Mouse (Mus musculus): Measurements from ENCODE around the gene Rnase1. TPM values are rescaled to one million over a fixed set of nuclear protein-coding genes. Genes with fewer than 3 reads are reported as not detected.

The Rnase1 gene
- polyA plus RNA-seq, 1 experiment from 2014 or later, result not detected

DNA sequence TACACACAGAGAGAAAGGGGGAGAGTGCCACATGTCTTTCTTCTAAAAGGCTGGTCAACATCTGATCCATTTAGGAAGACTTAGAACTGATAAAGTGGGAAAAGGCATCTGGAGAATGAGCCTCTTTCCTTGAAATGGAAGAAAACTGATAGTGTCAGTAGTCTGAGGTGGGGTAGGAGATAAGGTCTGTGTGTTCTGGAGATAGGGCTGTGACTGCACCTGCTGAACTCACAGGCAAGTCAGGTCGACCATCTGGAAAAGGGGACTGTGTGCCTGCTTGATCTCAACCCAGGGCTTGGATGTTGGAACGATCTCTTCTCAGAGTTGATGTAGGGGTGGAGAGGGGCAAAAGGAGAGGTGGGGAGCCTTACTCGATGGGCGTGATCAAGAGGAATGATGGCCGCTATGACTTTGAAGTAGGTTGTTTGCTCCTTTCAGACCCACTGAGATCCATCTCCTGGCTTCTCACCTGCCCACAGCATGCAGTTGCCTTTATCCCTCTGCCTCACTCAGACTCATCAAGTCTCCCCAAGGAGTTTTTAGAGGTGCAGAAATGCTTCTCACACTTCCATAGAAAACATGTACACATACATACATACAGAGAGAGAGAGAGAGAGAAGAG is 5.8 kb upstream of the Rnase1 start:
- WGBS, result 77% methylated on average over 5 of the region's 5 CpGs

GRCm38 (mm10) chr14:51150206-51150831 is 3.7 kb upstream of the Rnase1 start:
- 92% methylated on average over 3 of the region's 3 CpGs for WGBS
- Histone ChIP-seq H3K9me3 (no peaks in the 10 kb centered on the region), H3K4me3 (no peak overlapping the region)

More for the DNA sequence above, 5.8 kb upstream of the Rnase1 start:
- no peaks in the 10 kb centered on the region for H3K27me3 ChIP-seq (ENCODE audit: insufficient read depth, poor library complexity, severe bottlenecking)
- no peaks in the 10 kb centered on the region for H3K9me3 ChIP-seq
- H3K36me3 ChIP-seq, result no peaks in the 10 kb centered on the region
- no peak overlapping the region for H3K4me3 ChIP-seq
- H3K27ac ChIP-seq, result no peak overlapping the region
- H3K4me1 ChIP-seq (replicated peaks), result peaks cover 6% of the 10 kb centered on the region; the same call in 1 of the 2 replicates
- no peak for DNase-seq (ENCODE audit: low spot score)

GRCm38 (mm10) chr14:51149164-51149563 is 2.6 kb upstream of the Rnase1 start:
- no peaks in the 10 kb centered on the region for H3K9me3 ChIP-seq
- 73% methylated on average over 5 of the region's 5 CpGs for WGBS
- H3K4me3 ChIP-seq, result no peak overlapping the region
- H3K27ac ChIP-seq, result no peak overlapping the region
- peaks cover 16% of the 10 kb centered on the region for H3K4me1 ChIP-seq (replicated peaks)
- H3K27me3 ChIP-seq (ENCODE audit: insufficient read depth, poor library complexity, severe bottlenecking), result no peaks in the 10 kb centered on the region
- DNase-seq (ENCODE audit: low spot score), result no peak
- H3K36me3 ChIP-seq, result no peaks in the 10 kb centered on the region

More at GRCm38 (mm10) chr14:51150206-51150831, 3.7 kb upstream of the Rnase1 start:
- Histone ChIP-seq H3K36me3 (no peaks in the 10 kb centered on the region), H3K4me1 (replicated peaks) (peaks cover 16% of the 10 kb centered on the region), H3K27ac (no peak overlapping the region), H3K27me3 (ENCODE audit: insufficient read depth, poor library complexity, severe bottlenecking) (no peaks in the 10 kb centered on the region)
- no peak for DNase-seq (ENCODE audit: low spot score)

- WGBS, result 60% methylated on average over 3 of the region's 3 CpGs
- Histone ChIP-seq H3K27me3 (ENCODE audit: insufficient read depth, poor library complexity, severe bottlenecking) (no peaks in the 10 kb centered on the region), H3K27ac (0 out of 2 replicates have a peak overlapping the region, but pooled peaks have one; percentile 1), H3K36me3 (no peaks in the 10 kb centered on the region), H3K9me3 (no peaks in the 10 kb centered on the region), H3K4me1 (replicated peaks) (peaks cover 16% of the 10 kb centered on the region), H3K4me3 (no peak overlapping the region)
- no peak for DNase-seq (ENCODE audit: low spot score)
Measured at GRCm38 (mm10) chr14:51148006-51148405, 1.4 kb upstream of the Rnase1 start.

DNA sequence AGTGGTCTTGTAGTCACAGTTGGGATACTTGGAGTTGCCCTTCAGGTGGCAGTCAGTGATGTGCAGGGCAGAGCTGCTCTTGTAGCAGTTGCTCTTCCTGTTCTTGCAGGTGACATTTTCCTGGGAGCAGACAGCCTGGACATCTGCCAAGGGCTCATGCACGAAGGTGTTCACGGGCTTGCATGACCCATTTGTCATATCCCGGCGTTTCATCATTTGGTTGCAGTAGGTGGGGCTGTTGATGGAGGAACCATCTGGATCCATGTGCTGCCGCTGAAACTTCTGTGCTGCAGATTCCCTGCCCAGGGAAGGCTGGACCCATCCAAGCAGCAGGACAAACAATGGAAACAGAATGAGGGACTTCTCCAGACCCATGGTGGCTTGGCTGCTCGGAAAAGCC is 1.1 kb downstream of the Rnase1 start:
- Histone ChIP-seq H3K9me3 (no peaks in the 10 kb centered on the region), H3K4me3 (no peak overlapping the region), H3K27me3 (ENCODE audit: insufficient read depth, poor library complexity, severe bottlenecking) (no peaks in the 10 kb centered on the region), H3K36me3 (no peaks in the 10 kb centered on the region), H3K4me1 (replicated peaks) (peaks cover 16% of the 10 kb centered on the region), H3K27ac (no peak overlapping the region)
- no peak for DNase-seq (ENCODE audit: low spot score)
- 85% methylated on average over 6 of the region's 6 CpGs for WGBS

DNA sequence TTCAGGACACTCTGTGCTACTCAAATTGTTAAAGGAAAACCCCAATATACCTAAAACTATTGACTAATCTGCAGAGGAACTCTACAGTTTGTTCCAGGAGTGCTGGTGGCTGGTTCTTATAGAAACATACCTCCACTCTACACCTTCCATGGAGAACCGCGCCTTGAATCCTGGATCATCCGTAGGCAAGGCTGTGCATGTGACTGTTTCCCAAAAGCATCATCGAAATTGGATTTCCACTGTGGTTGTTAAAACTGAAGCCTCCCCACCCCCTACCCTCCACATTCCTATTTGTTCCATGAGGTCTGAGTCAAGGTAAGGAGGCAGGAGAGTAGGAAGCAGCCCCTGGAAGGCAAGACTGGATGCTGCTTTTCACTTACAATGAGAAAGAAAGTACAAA is 2.1 kb downstream of the Rnase1 start:
- Histone ChIP-seq H3K9me3 (no peaks in the 10 kb centered on the region), H3K4me1 (replicated peaks) (peaks cover 16% of the 10 kb centered on the region), H3K27ac (no peak overlapping the region), H3K36me3 (no peaks in the 10 kb centered on the region), H3K4me3 (no peak overlapping the region), H3K27me3 (ENCODE audit: insufficient read depth, poor library complexity, severe bottlenecking) (no peaks in the 10 kb centered on the region)
- DNase-seq (ENCODE audit: low spot score), result no peak
- WGBS, result 92% methylated on average over 4 of the region's 4 CpGs

- no peaks in the 10 kb centered on the region for H3K36me3 ChIP-seq
- no peak overlapping the region for H3K4me3 ChIP-seq
Measured at GRCm38 (mm10) chr14:51143937-51144336, 2.6 kb downstream of the Rnase1 start.

GRCm38 (mm10) chr14:51143287-51143686 is 3.3 kb downstream of the Rnase1 start:
- WGBS, result 86% methylated on average over 4 of the region's 4 CpGs
- H3K27me3 ChIP-seq (ENCODE audit: insufficient read depth, poor library complexity, severe bottlenecking), result no peaks in the 10 kb centered on the region
- no peak overlapping the region for H3K4me3 ChIP-seq
- peaks cover 16% of the 10 kb centered on the region for H3K4me1 ChIP-seq (replicated peaks)
- H3K27ac ChIP-seq, result no peak overlapping the region
- no peaks in the 10 kb centered on the region for H3K9me3 ChIP-seq
- DNase-seq (ENCODE audit: low spot score), result no peak
- no peaks in the 10 kb centered on the region for H3K36me3 ChIP-seq

More at GRCm38 (mm10) chr14:51143937-51144336, 2.6 kb downstream of the Rnase1 start:
- no peaks in the 10 kb centered on the region for H3K9me3 ChIP-seq
- peaks cover 16% of the 10 kb centered on the region for H3K4me1 ChIP-seq (replicated peaks)
- DNase-seq (ENCODE audit: low spot score), result no peak
- H3K27ac ChIP-seq, result no peak overlapping the region
- H3K27me3 ChIP-seq (ENCODE audit: insufficient read depth, poor library complexity, severe bottlenecking), result no peaks in the 10 kb centered on the region
- 86% methylated on average over 2 of the region's 2 CpGs for WGBS

GRCm38 (mm10) chr14:51142568-51142967 is 4.0 kb downstream of the Rnase1 start:
- 84% methylated on average over 3 of the region's 3 CpGs for WGBS
- no peak for DNase-seq (ENCODE audit: low spot score)
- H3K27ac ChIP-seq, result no peak overlapping the region
- H3K9me3 ChIP-seq, result no peaks in the 10 kb centered on the region
- H3K4me1 ChIP-seq (replicated peaks), result peaks cover 10% of the 10 kb centered on the region
- no peaks in the 10 kb centered on the region for H3K36me3 ChIP-seq
- no peak overlapping the region for H3K4me3 ChIP-seq
- H3K27me3 ChIP-seq (ENCODE audit: insufficient read depth, poor library complexity, severe bottlenecking), result no peaks in the 10 kb centered on the region

DNA sequence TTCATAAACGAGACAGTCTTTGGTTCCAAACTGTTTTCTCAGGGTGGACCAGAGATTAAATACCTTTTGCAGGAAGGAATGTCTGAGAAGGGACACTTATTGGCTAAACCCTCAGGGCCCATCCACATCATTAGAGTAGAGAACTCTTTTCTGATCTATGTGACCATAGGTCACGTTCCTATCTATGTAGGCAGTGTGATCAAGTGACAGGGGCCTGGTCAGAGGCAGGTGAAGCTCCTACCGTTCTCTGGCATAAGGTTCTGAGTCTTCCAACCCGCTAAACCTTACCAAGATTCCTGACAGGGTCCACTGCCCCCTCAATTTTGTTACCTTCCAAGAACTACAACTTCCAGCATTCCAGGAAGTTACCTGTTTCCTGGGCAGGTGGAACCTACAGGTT is 4.5 kb downstream of the Rnase1 start:
- H3K9me3 ChIP-seq, result no peaks in the 10 kb centered on the region
- H3K27ac ChIP-seq, result no peak overlapping the region
- no peaks in the 10 kb centered on the region for H3K36me3 ChIP-seq
- H3K4me1 ChIP-seq (replicated peaks), result peaks cover 9% of the 10 kb centered on the region
- no peak overlapping the region for H3K4me3 ChIP-seq
- DNase-seq (ENCODE audit: low spot score), result no peak
- WGBS, result 86% methylated on average over 4 of the region's 4 CpGs
- H3K27me3 ChIP-seq (ENCODE audit: insufficient read depth, poor library complexity, severe bottlenecking), result no peaks in the 10 kb centered on the region

DNA sequence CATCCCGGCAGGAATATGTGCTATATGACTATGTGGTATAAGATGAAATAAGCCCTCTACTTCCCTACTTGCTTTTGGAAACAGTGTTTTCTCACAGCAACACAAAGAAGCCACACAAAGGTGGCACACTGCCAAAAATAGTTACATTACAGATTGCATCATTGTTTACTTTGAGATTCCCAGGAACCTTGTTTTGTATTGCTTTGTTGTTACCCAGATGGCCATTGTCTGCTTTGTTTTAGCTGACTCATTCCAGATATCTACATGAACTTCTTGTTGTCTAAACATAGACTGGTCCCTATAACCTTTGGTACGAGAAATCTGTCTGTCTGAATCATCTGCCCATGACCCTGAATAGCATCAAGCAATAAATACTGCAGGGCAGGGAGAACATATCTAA is 6.2 kb downstream of the Rnase1 start:
- H3K27me3 ChIP-seq (ENCODE audit: insufficient read depth, poor library complexity, severe bottlenecking), result no peaks in the 10 kb centered on the region
- no peaks in the 10 kb centered on the region for H3K9me3 ChIP-seq
- H3K27ac ChIP-seq, result no peak overlapping the region
- H3K4me1 ChIP-seq (replicated peaks), result no peaks in the 10 kb centered on the region
- DNase-seq (ENCODE audit: low spot score), result no peak
- no peak overlapping the region for H3K4me3 ChIP-seq
- 91% methylated on average over 2 of the region's 2 CpGs for WGBS
- no peaks in the 10 kb centered on the region for H3K36me3 ChIP-seq

- no peaks in the 10 kb centered on the region for H3K9me3 ChIP-seq
- H3K27me3 ChIP-seq (ENCODE audit: insufficient read depth, poor library complexity, severe bottlenecking), result no peaks in the 10 kb centered on the region
- H3K36me3 ChIP-seq, result no peaks in the 10 kb centered on the region
- H3K4me1 ChIP-seq (replicated peaks), result no peaks in the 10 kb centered on the region
- H3K4me3 ChIP-seq, result no peak overlapping the region
- WGBS, result 93% methylated on average over 4 of the region's 4 CpGs
- H3K27ac ChIP-seq, result no peak overlapping the region
- no peak for DNase-seq (ENCODE audit: low spot score)
Measured at GRCm38 (mm10) chr14:51132372-51132771, 14.2 kb downstream of the Rnase1 start.

DNA sequence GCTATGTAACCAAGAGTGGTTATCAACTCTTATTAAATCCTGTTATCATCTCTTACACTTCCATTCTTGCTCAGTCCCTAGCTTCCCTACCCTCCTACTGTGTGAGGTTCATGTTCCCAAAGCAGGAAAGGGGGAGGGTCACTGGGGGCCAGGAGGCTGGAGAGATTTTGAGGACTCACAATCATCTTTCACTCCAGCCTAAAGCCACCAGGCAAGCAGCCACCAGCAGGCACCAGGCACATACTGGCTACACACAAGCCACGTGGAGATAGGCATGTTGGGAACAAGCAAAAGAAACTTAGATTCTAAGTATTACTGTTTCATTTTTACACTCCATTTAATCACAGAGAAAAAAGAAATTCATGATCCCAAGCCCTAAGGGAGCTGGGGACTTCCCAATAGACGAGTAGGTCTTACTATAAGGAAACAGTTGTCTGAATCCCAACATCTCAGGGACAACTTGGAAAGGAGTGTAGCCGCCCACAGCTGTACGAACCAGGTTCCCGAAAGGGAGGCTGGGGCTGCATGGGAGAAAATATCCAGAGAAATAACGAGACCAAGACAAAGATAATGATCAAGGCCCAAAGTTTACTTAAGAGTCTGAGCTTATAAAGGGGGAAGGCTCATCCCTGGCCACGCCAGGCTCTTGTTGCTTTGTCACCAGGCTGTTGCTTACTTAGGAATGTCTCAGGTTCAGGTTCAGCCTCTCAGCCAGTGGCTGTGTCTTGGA is 15.3 kb downstream of the Rnase1 start:
- no peak for DNase-seq (ENCODE audit: low spot score)
- Histone ChIP-seq H3K9me3 (no peaks in the 10 kb centered on the region), H3K4me3 (no peak overlapping the region), H3K27ac (no peak overlapping the region), H3K27me3 (ENCODE audit: insufficient read depth, poor library complexity, severe bottlenecking) (no peaks in the 10 kb centered on the region), H3K4me1 (replicated peaks) (no peaks in the 10 kb centered on the region), H3K36me3 (no peaks in the 10 kb centered on the region)
- 80% methylated on average over 7 of the region's 7 CpGs for WGBS
